Mouse (Mus musculus): ENCODE data around the gene Knstrn.

GRCm38 (mm10) chr2:118829096-118829495 lies 15.3 kb downstream of the Knstrn start:
- TF ChIP-seq CTCF (conservative IDR thresholded peaks at IDR 0.05 in 1 of 2, IDR thresholded peaks at IDR 0.05 in 1 of 2; ENCODE audit: low read depth in 2 of 2, low read length in 2 of 2) = no peak
- TF ChIP-seq ZNF384 (IDR thresholded peaks at IDR 0.05; ENCODE audit: low read depth, low read length) = no peak
- no peak for TF ChIP-seq MAZ (IDR thresholded peaks at IDR 0.05; ENCODE audit: low read depth, low read length)
- TF ChIP-seq ZC3H11A (IDR thresholded peaks at IDR 0.05; ENCODE audit: low read depth, low read length) = no peak
- TF ChIP-seq SMC3 (IDR thresholded peaks at IDR 0.05; ENCODE audit: low read depth, low read length) = no peak
- no peak for TF ChIP-seq GABPA (IDR thresholded peaks at IDR 0.05; ENCODE audit: insufficient replicate concordance, low read depth, low read length)
- no peak for TF ChIP-seq IRF4 (IDR thresholded peaks at IDR 0.05; ENCODE audit: low read depth, low read length)
- no peak for TF ChIP-seq ELF1 (IDR thresholded peaks at IDR 0.05; ENCODE audit: low read depth, low read length)
- TF ChIP-seq HCFC1 (IDR thresholded peaks at IDR 0.05; ENCODE audit: low read depth, low read length) = no peak

Measured in CH12.LX (cell line).